Mouse (Mus musculus) embryonic facial prominence, embryonic 14.5 days (tissue): ENCODE results near the gene Gm17455. TPM values are rescaled to one million over a fixed set of nuclear protein-coding genes. Genes with fewer than 3 reads are reported as not detected.
A peak's percentile ranks its signal among the peaks of the same experiment; 100 is the strongest.

ENCODE experiments used
- ATAC-seq: fragments of 200-750 bp; cut with Nextera tagmentation; 2 replicates; pipeline ENCODE4 v1.8.0; 2017; ENCODE audit warnings: low read depth, moderate number of reproducible peaks, moderate TSS enrichment
- DNase-seq: peaks from one replicate; pipeline ENCODE4 v3.0.0-alpha.2; 2015; ENCODE audit warnings: low spot score
- H3K27ac ChIP-seq: fragments of 300-500 bp; sonication (generic); replicated peaks from 2 replicates; pipeline ENCODE4 v1.5.1; 2014; ENCODE audit warnings: low read depth, mild to moderate bottlenecking, low read length, moderate library complexity
- H3K27me3 ChIP-seq: fragments of 300-500 bp; sonication (generic); replicated peaks from 2 replicates; pipeline ENCODE4 v1.6.1; 2014; ENCODE audit warnings: low read length; ENCODE audit not compliant: control insufficient read depth, insufficient read depth
- H3K36me3 ChIP-seq: fragments of 300-500 bp; sonication (generic); 2 replicates; pipeline ENCODE4 v1.6.1; 2014; ENCODE audit warnings: low read length, mixed read lengths; ENCODE audit not compliant: control insufficient read depth, insufficient read depth
- H3K4me1 ChIP-seq: fragments of 300-500 bp; sonication (generic); 2 replicates; pipeline ENCODE4 v1.6.1; 2014; ENCODE audit warnings: antibody characterized with exemption, low read length; ENCODE audit not compliant: control insufficient read depth, insufficient read depth
- H3K4me2 ChIP-seq: fragments of 300-500 bp; sonication (generic); 2 replicates; pipeline ENCODE4 v1.6.1; 2014; ENCODE audit warnings: low read depth, mild to moderate bottlenecking, low read length, moderate library complexity, mixed read lengths
- H3K4me3 ChIP-seq: fragments of 300-500 bp; sonication (generic); 2 replicates; pipeline ENCODE4 v1.5.1; 2014; ENCODE audit warnings: low read depth, mild to moderate bottlenecking, low read length
- H3K9ac ChIP-seq: fragments of 300-500 bp; sonication (generic); 2 replicates; pipeline ENCODE4 v1.6.1; 2014; ENCODE audit warnings: low read depth, mild to moderate bottlenecking, low read length, moderate library complexity, mixed read lengths
- H3K9me3 ChIP-seq: fragments of 300-500 bp; sonication (generic); 2 replicates; pipeline ENCODE4 v1.6.1; 2016; ENCODE audit warnings: low read length; ENCODE audit not compliant: control insufficient read depth
- WGBS: fragments of 180-500 bp; shearing (Covaris S2); extraction: QIAGEN DNeasy Blood & Tissue Kit; methylation state at CpG from one replicate; pipeline ENCODE4 v1.1.7; 2014; 5-methylcytosine and 5-hydroxymethylcytosine counted together
- polyA plus RNA-seq: library from polyadenylated mRNA; unstranded; fragments of >200 nt; fragmentation: Nextera tagmentation; extraction: Ambion mirVana; gene quantifications from 2 replicates; pipeline ENCODE4 v1.2.1, GENCODE M21; 2014

Gene Gm17455
- polyA plus RNA-seq, 1 experiment from 2014 or later: 1.7 TPM

GRCm38 (mm10) chr10:60398051-60398814 lies 1.3 kb upstream of the Gm17455 start:
- 80% methylated on average over 10 of the region's 10 CpGs for WGBS

DNA sequence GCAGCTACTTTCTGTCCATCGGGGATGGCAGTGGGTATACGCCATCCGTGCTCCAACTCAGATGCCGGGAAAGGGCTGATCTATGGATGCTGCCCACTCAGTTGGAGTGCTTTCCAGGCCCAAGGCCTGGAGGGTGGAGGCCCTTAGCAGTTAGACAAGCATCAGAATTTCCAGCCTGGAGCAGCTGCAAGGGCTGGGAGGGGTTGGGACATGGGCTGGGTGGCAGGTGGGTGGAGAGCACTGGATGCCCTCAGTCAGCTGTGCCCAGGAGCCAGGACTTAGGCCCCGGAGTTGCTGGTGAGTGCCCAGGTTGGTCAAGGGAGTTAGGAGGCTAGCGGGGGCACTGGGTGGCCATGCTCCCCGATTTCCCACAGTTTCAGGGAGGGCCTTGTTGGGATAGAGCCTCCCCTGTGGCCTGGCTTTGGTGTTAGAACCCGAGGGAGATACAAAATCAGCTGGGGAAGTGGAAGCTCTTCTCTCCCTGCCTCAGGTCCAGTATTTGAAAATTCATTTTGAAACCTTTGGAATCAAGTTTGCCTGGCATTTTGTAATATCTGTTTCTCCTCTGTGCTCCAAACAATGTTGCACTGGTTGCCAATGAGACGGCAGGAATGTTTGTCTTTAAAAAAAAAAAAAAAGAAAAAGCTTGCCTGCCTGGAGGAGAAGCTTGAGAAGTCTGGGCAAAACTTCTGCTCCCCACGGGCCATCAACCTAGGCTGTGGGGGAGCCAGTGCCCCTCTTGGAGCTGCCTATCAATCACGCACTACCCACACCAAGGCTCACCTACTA lies 1.2 kb downstream of the Gm17455 start:
- Histone ChIP-seq H3K4me3 (no peak overlapping the region), H3K27ac (no peak overlapping the region), H3K4me2 (no peak overlapping the region), H3K9ac (peak overlapping the region; percentile 14; the same call in 1 of the 2 replicates), H3K9me3 (no peaks in the 10 kb centered on the region), H3K4me1 (no peaks in the 10 kb centered on the region), H3K27me3 (no peaks in the 10 kb centered on the region), H3K36me3 (no peaks in the 10 kb centered on the region)
- DNase-seq (no peak), ATAC-seq (no peak)
- 70% methylated on average over 11 of the region's 11 CpGs for WGBS

More at GRCm38 (mm10) chr10:60398051-60398814, 1.3 kb upstream of the Gm17455 start:
- no peak overlapping the region for H3K4me3 ChIP-seq
- H3K36me3 ChIP-seq: no peaks in the 10 kb centered on the region
- ATAC-seq (no peak), DNase-seq (no peak)
- no peak overlapping the region for H3K4me2 ChIP-seq
- H3K27me3 ChIP-seq: no peaks in the 10 kb centered on the region
- H3K9ac ChIP-seq: no peak overlapping the region
- H3K4me1 ChIP-seq: no peaks in the 10 kb centered on the region
- H3K27ac ChIP-seq: no peak overlapping the region
- no peaks in the 10 kb centered on the region for H3K9me3 ChIP-seq

GRCm38 (mm10) chr10:60405460-60406177 lies 6.1 kb downstream of the Gm17455 start:
- no peak overlapping the region for H3K4me2 ChIP-seq
- no peak overlapping the region for H3K9ac ChIP-seq
- no peaks in the 10 kb centered on the region for H3K9me3 ChIP-seq
- no peaks in the 10 kb centered on the region for H3K27me3 ChIP-seq
- 0 out of 2 replicates have a peak overlapping the region, but pooled peaks have one; percentile 34 for H3K27ac ChIP-seq
- ATAC-seq: peak; percentile 41; the same call in 1 of the 2 replicates
- H3K4me1 ChIP-seq: no peaks in the 10 kb centered on the region
- DNase-seq: peak; percentile 57
- no peaks in the 10 kb centered on the region for H3K36me3 ChIP-seq
- H3K4me3 ChIP-seq: no peak overlapping the region
- 38% methylated on average over 7 of the region's 7 CpGs for WGBS

- H3K4me3 ChIP-seq: no peak overlapping the region
- DNase-seq: peak; percentile 25
- H3K4me1 ChIP-seq: no peaks in the 10 kb centered on the region
- H3K27ac ChIP-seq: no peak overlapping the region
- ATAC-seq: 0 out of 2 replicates have a peak, but pooled peaks have one; percentile 60
- no peaks in the 10 kb centered on the region for H3K9me3 ChIP-seq
- no peaks in the 10 kb centered on the region for H3K36me3 ChIP-seq
- 4% methylated on average over 5 of the region's 5 CpGs for WGBS
- no peak overlapping the region for H3K9ac ChIP-seq
- H3K4me2 ChIP-seq: no peak overlapping the region
- no peaks in the 10 kb centered on the region for H3K27me3 ChIP-seq
Measured at GRCm38 (mm10) chr10:60407831-60408230, 8.3 kb downstream of the Gm17455 start.

- Histone ChIP-seq H3K9ac (no peak overlapping the region), H3K36me3 (no peaks in the 10 kb centered on the region), H3K4me2 (no peak overlapping the region), H3K27me3 (no peaks in the 10 kb centered on the region), H3K4me3 (no peak overlapping the region), H3K27ac (no peak overlapping the region), H3K4me1 (no peaks in the 10 kb centered on the region), H3K9me3 (no peaks in the 10 kb centered on the region)
- 28% methylated on average over 5 of the region's 5 CpGs for WGBS
- ATAC-seq (no peak), DNase-seq (peak; percentile 40)
Measured at GRCm38 (mm10) chr10:60411794-60412193, 12.3 kb downstream of the Gm17455 start.

DNA sequence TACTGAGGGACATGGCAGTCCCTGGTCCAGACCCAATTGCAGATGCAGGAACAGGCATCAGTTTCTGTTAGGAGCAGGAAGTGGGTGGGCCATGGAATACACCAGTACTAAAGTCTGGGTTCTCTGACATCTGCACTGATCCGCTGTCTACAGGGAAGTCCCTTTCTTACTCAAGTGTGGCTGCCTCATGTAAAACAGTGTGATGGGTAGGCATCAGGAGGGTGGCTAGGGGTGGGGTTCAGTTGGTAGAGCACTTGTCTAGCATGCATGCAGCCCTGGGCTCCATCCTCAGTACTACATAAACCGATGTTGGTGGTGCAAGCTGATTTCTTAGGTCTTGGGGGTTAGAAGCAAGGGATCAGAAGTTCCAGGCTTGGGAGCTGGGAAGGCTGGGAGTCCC lies 14.2 kb downstream of the Gm17455 start:
- no peaks in the 10 kb centered on the region for H3K9me3 ChIP-seq
- H3K27me3 ChIP-seq: no peaks in the 10 kb centered on the region
- no peak overlapping the region for H3K4me3 ChIP-seq
- H3K4me1 ChIP-seq: no peaks in the 10 kb centered on the region
- no peaks in the 10 kb centered on the region for H3K36me3 ChIP-seq
- DNase-seq (no peak), ATAC-seq (no peak)
- H3K4me2 ChIP-seq: no peak overlapping the region
- WGBS: 78% methylated on average over 2 of the region's 2 CpGs
- no peak overlapping the region for H3K9ac ChIP-seq
- no peak overlapping the region for H3K27ac ChIP-seq

GRCm38 (mm10) chr10:60417041-60417440 lies 17.5 kb downstream of the Gm17455 start:
- no peaks in the 10 kb centered on the region for H3K4me1 ChIP-seq
- H3K36me3 ChIP-seq: no peaks in the 10 kb centered on the region
- H3K27me3 ChIP-seq: no peaks in the 10 kb centered on the region
- H3K9me3 ChIP-seq: no peaks in the 10 kb centered on the region
- no peak for ATAC-seq
- H3K9ac ChIP-seq: no peak overlapping the region
- H3K27ac ChIP-seq: no peak overlapping the region
- 83% methylated on average over 2 of the region's 2 CpGs for WGBS
- no peak overlapping the region for H3K4me3 ChIP-seq
- DNase-seq: no peak
- no peak overlapping the region for H3K4me2 ChIP-seq

GRCm38 (mm10) chr10:60418137-60418536 lies 18.6 kb downstream of the Gm17455 start:
- Histone ChIP-seq H3K36me3 (no peaks in the 10 kb centered on the region), H3K9me3 (no peaks in the 10 kb centered on the region), H3K4me1 (no peaks in the 10 kb centered on the region), H3K27ac (no peak overlapping the region), H3K4me3 (no peak overlapping the region), H3K9ac (no peak overlapping the region), H3K4me2 (no peak overlapping the region), H3K27me3 (no peaks in the 10 kb centered on the region)
- ATAC-seq (peak; percentile 33; the same call in 1 of the 2 replicates), DNase-seq (peak; percentile 58)
- 18% methylated on average over 2 of the region's 3 CpGs for WGBS
